Mouse (Mus musculus): ENCODE results near the gene Slc25a54.

Slc25a54 gene

DNA sequence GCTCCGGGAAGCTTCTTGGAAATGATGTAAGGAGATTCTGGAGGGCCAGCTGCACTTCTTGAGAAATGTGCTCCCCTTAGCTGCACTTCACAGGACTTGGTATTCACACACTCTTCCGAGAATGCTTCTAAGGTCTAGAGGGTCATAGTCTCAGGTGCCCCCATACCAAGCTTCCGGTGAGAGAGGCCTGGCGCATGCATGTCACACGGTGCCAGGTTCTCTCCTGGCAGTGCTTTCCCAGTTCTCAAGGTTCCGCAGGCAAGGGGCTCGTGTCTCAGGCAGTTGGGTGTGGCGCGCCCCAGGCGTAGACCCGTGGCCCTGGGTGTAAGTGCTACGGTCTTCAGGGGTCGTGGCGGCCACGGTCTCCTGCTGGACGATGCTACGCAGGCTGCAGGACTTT lies at the start of gene Slc25a54:
Slc25a54 (plus strand) TSS at position 301 of the 400 bp plus-strand sequence.
- no peak for DNase-seq (ENCODE audit: low spot score)

DNA sequence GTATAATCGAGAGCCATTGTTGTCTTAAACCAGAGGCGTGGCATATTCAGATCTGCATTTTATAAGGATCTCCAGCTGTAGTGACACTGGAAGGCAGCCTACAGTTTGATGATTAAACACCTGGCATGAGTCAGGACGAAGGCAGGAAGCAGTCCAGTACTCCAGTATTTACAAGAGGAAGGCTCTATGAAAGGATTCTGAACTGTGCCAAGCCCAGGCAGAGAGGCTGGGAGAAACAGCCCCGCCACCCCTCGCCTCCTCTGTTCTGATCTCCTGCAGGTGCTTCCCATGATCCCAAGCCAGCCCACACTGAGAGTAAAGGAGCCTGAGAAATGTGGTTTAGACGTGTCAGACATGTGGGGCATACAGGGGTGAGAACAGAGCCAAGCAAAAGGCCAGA lies 49.5 kb upstream of the Slc25a54 start:
- DNase-seq (ENCODE audit: low spot score), result no peak

DNA sequence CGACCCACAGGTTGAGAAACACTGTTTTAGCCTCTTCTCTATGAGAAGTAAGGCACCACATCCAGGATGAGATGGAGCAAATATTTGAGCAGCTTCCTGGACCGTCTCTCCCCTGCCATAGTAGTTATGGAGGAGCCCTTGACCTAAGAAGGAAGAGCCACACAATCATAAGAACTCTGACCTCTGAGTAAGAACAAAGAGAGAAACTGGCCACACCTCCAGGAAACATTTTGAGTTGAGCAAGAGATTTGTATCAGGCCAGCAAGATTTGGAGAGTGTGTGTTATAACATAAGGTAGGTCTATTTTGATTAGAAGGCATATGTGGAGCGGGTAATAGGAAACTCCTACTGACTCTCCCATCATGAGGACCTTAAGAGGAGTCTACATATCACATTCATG lies 48.6 kb upstream of the Slc25a54 start:
- no peak for DNase-seq (ENCODE audit: low spot score)

DNA sequence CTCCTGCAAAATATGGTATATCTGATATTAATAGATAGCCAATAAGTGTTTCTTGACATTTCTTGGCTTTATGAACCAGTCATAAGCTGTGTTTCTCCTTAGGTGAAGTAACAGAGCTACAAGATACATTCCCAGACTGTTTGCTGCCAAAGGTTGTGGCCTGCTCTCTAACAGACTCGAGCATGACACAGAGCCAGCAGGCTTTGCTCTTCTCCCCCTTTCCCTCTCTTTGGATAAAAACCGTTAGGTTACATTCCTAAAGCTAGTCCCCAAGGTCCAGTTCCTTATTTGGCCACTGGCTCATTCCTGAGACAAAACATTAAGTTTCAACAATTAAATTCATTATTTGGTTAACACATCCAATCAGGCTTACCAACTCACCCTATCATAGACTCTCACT lies 48.0 kb upstream of the Slc25a54 start:
- DNase-seq (ENCODE audit: low spot score), result no peak

DNA sequence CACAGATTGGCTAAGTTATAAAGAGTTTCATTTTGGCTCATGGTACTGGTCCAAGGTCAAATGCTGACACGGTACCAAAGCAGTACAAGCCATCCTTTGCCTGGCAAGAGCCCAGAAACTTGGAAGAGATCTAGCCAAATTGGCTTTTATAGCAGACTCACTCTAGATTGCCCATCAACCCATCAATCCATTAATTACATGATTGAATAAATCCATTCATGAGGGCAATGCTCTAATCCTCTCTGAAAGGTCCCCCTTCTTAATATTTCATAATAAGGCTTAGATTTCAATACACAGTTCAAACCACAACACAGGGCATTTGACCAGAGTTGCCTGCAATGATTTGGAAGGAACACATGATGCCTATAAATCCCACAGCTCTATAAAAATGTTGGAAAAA lies 45.9 kb upstream of the Slc25a54 start:
- no peak for DNase-seq (ENCODE audit: low spot score)

DNA sequence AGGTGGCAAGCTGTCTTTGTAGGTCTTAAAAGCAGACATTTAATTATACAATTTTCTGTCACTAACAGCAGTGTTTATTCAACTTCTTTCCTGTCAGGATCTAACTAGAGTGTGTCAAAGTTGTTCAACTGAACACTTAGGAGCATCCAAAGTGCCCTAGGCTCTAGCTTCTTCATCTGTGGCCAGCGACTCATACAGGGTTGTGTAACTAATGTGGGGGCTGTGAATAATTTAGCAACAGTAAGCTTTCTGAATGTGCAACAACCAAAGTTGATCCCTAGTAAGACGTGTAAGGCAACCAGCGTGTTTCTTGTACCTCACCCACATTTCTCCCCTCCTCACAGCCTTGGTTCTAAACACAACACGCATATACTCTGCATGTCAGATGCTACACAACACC lies 39.4 kb upstream of the Slc25a54 start:
- no peak for DNase-seq (ENCODE audit: low spot score)

DNA sequence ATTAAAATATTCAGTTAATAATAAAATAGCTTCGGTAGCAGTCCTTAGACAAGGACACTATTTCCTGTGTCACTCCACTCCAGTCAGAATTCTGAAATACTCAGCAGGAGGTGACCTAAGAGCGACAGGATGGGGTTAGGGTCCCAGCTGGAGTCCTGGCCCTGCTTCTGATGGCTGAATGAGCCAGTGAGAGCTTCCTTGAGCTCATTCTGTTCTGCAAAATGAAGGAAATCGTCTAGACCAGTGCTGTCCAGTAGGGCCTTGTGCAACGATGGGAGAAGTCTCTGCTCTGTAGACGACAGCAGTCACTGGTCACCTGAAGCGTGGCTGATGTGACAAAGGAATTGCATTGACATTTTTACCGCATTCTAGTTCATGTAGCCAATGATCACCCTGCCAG lies 36.9 kb upstream of the Slc25a54 start:
- DNase-seq (ENCODE audit: low spot score), result no peak

DNA sequence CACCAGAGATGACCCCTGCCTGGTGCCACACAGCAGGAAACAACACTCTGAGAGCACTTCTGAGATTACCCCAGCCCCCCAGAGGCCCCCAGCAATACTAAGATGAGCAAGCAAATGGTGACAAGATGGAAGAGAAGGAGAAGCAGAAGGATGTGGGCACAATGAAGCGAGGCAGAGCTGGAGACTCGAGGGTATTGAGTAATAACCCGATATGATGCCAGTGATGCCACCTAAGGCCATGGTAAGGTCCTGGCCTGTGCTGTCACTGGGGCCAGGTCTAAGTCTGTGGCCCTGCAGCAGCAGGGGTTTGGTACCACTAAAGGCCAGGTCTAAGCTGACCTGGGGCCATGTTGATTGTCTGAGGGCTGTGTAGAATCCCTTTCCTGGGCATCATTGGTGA lies 33.8 kb upstream of the Slc25a54 start:
- no peak for DNase-seq (ENCODE audit: low spot score)

DNA sequence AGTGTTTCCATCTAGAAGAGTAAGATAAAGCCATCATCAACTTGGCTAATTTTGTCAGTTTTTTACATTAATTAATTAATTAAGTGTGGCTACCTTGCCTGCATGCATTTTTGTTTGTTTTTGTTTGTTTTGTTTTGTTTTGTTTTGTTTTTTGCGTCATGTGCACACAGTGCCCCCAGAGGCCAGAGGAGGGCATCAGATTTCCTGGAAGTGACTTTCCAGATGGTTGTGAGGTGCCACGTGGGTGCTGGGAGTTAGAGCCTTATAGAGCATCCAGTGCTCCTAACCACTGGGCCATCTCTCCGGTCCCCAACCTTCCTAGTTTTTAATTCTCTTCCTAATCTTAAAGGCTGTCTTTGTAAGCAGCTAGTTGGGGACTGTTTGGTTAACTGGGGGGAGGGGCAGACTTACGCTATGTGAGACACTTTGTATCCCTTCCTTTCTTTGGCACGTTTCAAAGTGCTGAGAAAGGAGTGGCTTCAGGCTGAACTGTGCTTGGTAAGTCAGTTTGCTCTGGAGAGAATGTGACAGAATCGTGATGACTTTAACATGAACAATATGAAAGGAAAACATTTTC lies 32.5 kb upstream of the Slc25a54 start:
- DNase-seq (ENCODE audit: low spot score), result peak; percentile 57

DNA sequence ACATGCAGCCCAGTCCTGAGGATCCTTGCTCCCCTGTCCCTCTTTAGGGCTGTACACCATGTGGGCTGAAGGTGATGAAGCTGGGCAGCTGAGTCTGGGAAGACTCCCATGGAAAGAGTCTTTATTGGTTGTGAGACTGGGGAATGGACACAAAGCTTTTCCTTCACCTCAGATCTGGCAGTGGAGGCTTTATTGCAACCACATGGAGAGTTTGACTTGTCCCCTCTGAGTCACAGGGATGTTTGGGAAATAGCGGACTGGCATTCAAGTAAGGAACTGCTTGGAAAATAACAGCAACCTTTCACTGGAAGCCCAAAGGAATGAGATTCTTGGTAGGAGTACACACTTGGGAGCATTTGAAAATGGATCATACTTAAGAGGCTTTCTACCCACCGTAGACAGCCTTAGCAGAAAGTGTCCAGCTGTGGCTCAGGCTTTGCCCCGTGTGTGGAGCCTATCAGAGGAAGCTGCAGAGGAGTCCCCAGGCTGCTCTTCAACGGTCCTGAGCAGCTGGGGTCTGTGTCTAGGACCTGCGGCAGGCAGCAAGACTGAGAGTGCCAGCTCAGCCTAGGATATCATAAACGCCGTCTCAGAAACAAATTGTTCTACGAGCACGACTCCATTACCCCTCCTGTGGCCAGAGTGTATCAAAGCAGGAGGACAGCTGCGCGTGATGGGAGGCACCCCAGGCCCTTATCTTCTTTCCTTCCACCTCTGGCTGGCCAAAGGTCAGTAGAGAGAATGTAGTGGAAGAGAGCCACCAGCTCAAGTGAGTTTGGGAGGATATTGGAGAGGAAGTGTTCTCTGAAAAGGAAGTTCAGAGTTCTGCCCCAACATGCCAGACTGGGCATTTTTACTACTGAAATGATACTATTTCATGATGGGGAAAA lies 29.0 kb upstream of the Slc25a54 start:
- DNase-seq (ENCODE audit: low spot score), result no peak

DNA sequence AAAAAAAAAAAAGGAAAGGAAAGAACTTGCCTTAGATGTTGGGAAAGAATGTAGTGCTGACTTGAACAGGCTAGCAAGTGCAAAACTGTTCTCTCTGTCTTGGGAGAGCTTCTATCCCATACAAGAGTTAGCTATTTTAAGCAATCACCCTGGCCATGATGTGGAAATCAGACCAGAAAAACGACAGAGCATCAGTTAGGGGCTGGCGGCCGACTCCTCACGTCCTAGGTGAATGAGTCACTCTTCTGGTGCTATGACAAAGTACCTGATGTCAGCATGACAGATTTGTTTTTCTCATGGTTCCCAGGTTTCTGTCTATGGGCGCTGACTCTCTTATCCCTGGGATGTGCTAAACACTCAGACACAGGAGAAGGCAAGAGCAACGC lies 28.3 kb upstream of the Slc25a54 start:
- DNase-seq (ENCODE audit: low spot score), result no peak

DNA sequence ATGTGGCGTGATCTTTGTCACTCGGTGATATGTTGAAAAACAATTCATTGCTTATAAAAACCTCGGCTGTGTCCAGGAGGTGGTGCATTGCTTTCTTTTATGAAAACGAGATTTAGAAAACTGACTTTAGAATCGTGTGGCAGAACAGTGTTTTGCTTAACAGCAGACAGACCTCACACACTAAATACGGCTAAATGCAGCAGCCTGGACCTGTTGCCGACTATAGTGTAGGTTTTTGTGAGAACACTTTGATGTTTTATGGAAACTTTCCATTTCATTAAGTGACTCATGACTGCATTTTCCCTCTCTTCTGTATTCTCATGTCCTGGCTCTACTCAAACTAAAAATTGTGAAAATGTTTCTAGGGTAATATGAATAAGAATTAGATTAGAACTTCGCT lies 20.4 kb upstream of the Slc25a54 start:
- no peak for DNase-seq (ENCODE audit: low spot score)

DNA sequence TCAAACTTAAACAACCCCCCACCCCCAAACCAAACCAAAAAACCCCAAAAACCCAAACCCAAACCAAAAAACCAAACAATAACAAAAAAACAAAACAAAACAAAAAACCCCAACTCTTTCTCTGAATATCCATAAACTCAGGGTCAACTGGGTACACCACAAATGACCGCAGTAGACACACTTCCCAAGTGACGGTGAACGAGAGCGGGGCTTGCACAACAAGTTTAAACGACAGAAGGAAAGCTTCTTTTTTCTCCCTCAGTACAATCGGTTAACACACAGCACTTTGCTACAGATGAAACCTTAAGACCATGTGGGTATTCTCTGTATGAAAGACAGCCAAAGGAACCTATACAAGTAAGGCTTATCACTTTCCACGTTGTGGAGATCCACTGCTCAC lies 17.9 kb upstream of the Slc25a54 start:
- DNase-seq (ENCODE audit: low spot score), result no peak

DNA sequence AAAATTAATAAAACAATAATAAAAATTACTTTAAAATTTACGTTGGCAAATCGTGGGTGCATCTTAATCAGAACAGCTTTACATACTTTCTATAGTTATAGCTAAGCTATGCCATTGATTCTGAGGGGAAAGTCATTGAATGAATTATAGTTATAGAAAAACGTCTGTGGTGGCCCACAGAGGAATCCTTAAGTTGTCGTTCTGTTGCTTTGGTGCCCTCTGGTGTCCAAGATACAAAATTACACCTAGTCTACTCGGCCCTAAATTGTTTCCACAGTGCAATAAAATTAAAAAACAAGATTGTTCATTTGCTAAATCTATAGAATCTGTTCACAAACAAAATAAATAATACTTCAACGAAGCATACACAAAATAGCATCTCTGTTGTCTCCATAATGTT lies 17.3 kb upstream of the Slc25a54 start:
- peak; percentile 80 for DNase-seq (ENCODE audit: low spot score)

DNA sequence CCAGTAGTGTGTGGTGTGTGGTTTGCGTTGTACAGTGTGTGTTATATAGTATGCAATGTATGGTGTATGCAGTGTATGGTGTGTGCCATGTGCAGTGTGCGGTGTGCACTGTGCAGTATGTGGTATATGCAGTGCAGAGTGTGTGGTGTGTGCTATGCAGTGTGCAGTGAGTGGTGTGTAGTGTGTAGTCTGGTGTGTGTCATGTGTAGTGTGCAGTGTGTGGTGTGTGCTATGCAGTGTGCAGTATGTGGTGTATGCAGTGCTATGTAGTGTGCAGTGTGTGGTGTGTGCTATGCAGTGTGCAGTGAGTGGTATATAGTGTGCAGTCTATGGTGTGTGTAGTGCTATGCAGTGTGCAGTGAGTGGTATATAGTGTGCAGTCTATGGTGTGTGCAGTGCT lies 4.1 kb downstream of the Slc25a54 start:
- DNase-seq (ENCODE audit: low spot score), result no peak

DNA sequence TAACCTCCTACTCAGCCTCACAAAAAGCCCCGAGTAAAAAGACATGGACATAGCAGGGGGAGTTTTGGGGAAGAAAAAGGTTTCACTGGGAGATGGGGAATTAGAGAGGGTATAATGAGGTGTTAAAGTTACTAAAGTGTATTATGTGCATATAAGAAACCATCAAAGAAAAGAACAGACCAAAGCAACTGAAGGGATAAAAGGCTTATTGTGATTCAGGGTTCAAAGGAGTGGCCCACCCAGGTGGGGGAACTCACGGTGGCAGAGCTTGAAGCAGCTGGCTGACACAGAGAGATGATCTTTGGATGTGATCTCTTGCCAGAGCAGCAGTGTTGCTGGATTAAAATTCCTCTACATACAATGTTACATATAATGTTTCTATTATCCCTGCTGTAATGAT lies 8.2 kb downstream of the Slc25a54 start:
- no peak for DNase-seq (ENCODE audit: low spot score)

DNA sequence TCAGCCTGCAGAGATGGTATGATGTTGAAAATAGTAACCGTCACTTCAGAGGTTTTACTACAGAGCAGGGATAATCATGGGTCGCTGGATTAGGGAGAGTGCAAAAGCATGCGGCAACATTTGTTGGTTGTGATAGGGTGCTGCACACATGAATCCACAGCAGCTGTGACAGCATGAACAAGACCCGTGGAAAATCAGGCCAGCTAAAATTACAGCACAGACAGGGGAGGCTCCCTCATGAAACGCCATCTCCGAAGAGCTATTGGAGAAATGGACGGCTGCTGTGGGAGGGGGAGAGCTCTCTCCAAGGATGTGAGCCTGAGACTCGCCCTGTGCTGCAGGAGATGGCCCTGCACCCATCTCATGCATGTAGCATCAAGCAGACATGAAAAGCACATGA lies 24.4 kb downstream of the Slc25a54 start:
- DNase-seq (ENCODE audit: low spot score), result peak; percentile 6

DNA sequence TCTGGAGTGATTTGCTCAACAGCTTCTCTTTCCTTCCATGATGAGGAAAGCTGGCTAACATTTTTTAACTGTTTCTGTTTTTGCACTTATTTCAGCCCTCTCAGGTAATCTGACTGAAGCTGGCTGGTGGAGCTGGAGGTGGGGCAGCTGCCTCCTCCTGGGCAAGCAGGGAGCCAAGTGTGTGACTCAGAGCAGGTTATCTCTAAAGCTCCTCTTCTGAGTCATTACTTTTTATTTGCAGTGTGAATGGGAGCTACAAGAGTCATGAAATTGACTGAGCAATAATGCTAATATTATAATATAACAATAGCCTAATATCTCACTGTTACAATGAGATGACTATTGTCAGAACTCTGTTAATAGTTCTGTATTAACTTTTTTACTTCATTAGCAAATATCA lies 36.9 kb downstream of the Slc25a54 start:
- no peak for DNase-seq (ENCODE audit: low spot score)

DNA sequence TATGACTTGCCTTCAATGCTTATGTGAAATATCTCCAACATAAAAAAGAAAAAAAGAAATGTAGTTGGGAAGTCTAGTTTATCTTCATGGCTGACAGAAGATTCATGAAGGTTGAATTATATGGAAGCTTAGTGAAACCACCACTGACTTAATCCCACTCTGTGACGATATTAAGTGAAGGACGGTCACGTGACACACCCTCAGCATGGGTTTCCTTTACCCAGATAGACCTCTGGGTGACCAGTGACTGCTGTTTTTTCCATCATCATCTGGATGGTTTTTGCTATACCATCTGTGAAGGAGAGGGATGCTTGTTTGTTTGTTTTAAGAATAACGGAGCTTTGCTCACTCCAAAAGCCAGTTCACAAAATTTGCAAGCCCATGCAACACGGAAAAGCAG lies 39.3 kb downstream of the Slc25a54 start:
- no peak for DNase-seq (ENCODE audit: low spot score)

DNA sequence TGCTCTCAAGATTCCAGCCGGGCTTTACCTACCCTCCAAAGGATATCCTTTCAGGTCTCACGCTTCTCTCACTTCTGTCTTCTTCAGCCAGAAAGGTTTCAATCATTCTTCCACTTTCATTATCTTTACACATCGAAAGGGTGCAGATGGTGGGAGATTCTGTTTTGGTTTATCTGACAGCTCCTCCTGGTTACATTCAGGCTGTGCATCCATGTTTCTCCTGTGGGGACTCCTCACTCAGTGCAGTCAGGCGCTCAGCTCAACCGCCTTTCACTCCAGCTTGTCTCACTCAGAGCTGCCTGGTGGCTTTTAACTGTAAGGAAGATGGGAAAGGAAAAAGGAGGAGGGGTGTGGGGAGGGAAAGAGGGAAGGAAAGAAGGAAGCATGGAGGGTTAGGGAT lies 39.7 kb downstream of the Slc25a54 start:
- DNase-seq (ENCODE audit: low spot score), result no peak

DNA sequence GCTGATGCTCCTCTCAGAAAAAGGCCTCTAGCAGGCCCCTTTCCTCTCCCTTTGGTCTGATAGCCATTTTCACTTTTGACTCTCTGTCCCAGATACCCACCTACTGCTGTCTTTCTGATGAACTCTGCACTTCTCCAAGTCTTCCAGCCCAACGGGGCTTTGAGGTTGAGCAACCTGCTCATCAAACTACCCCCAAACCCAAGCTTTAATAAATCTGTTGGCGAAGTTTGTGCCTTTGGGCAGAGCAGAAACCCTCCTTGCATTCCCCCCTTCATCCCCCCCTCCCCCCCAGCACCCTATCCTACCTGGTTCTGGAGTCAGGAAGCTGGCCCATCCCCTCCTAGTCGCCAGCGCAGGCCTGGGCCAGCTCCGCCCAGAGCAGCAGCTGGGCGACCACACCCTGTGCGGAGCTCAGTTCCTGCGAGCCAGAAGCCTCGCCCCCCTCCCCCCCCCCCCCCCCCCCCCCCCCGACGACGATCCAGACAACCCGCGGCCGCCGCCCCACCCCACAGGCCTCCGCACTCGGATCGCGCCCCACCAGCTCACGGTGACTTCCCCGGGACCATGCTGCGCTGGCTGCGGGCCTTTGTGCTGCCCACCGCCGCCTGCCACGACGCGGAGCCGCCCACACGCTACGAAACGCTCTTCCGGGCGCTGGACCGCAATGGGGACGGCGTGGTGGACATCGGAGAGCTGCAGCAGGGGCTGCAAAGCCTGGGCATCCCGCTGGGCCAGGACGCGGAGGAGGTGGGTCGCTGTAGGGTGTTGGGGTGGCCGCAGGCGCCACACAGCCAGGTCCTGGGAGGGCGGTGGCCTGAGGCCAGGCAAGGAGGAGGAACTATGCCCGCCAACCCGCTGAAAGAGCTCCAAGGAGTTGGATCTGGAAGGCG lies 42.6 kb downstream of the Slc25a54 start, which contains the start of gene Slc25a24:
Slc25a24 (plus strand) TSS at position 509 of the 890 bp plus-strand sequence.
- DNase-seq (ENCODE audit: low spot score), result peak; percentile 65

DNA sequence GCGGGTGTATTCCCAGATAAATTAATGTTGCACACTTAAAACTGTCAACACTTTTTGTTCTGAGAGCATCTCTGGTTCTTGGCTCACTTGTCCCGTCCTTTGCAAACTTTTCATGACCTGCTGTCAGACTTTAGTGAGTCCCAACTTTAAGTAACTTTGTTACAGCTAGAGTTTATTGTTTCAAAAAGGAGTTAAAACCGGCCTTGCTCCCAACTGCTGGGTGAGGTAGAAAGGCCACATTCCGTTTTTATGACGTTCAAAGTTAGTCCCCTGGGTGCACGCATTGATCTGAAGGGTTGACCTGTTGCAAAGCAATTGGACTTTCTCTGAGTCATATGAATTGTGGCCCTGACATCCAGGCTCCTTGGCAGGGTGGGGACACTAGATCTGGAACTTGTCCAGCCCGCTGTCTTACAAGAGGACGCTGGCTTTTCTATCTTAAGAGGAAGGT lies 43.3 kb downstream of the Slc25a54 start:
- DNase-seq (ENCODE audit: low spot score), result peak; percentile 54

DNA sequence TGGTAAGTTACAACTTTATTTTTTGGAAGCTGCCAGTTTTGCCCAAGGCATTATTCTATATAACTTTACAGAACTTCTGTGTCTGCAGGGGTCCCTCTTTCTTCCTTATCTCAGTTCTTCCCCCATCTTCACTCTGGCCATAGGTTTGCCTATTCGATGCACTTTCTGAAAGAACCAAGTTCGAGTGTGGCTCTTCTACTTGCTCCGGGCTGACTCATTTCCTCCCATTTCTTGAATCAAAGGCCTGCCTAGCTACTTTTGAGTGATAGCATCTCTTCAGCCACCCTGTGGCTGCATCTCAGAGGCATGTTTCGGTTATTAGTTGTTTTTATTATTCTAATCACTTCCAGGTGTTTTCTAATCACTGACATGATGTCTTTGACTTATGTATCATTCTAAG lies 43.8 kb downstream of the Slc25a54 start:
- DNase-seq (ENCODE audit: low spot score), result peak; percentile 27
